Mouse (Mus musculus) Patski (cell line): ENCODE measurements at regions not wholly inside any gene's neighbourhood (a gene's known extent, or its start where the extent isn't known, plus 50 kb on each side); places are given as distances from the start of the nearest gene placed in this dataset.

ENCODE experiments used
- ATAC-seq: fragments of 100-300 bp; one replicate; pipeline ENCODE4 v1.8.0; 2021
- CTCF ChIA-PET: fragments of 350-600 bp; sonication (Branson Sonifier 250); formaldehyde crosslinking; loops from one replicate; lab custom pipeline; 2022; ENCODE audit warnings: inconsistent platforms; lab: Charles Lee
- POLR2A ChIA-PET: fragments of 350-600 bp; sonication (Branson Sonifier 250); formaldehyde crosslinking; loops from one replicate; lab custom pipeline; 2022; ENCODE audit warnings: antibody characterized with exemption, inconsistent platforms; lab: Charles Lee
- DNase-seq: peaks from one replicate; pipeline ENCODE4 v3.0.0-alpha.2; 2011; ENCODE audit warnings: low read depth, low spot score
- H3K27me3 ChIP-seq: fragments of 371-371 bp; one replicate; pipeline ENCODE4 v1.5.1; 2021
- CTCF ChIP-seq: fragments of 100-300 bp; IDR thresholded peaks from one replicate; pipeline ENCODE4 v1.5.1; 2021
- in situ Hi-C: fragments of 300-500 bp; cut with MboI; formaldehyde crosslinking; loops from 3 replicates; pipeline ENCODE4 v1.11.1; 2018; ENCODE audit warnings: low pct_unique_long_range_greater_than_20kb, mixed read lengths

DNA sequence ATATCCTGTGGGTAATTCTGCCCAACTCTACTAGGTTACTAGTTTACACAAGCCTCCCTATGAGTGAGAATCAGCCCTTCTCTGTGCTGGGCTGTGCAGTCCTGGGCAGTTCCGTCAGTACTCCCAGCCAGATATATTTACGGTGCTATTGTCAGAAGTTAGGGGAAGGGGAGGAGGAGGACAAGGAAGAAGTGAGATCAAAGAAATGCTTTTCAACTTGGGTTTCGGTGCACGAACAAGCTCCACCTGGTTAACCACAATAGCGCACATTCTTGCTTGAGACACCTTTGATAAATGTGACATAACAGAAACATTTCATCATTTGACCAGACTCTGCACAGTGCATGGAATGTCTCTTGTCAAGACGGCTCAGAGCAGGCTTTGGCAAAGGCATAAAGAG, 68.3 kb upstream of the Tenm4 start:
- TF ChIP-seq CTCF = no peak
- no peaks in the 10 kb centered on the region for H3K27me3 ChIP-seq
- in situ Hi-C loops = no loop called here
- ChIA-PET POLR2A (no interaction called here), CTCF (no interaction called here)
- ATAC-seq = no peak
- DNase-seq = no peak

DNA sequence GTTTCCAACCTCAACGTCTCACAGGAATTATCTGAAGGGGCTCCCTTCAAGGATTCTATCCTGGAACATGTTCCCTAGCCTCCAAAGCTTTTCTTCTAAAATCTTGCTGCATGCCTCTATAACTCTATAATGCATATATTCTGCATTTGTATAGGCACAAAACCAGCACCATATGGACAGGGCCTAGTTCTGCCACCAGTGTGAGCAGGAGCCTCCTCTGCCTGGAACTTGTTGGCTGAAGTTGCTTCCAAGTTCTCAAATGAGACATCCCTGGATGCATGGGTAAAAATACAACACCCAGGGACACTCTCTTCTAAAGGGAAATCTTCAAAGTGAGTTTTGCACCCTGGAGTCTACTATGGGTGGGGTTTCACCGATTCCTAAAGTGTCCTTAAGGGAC, 62.3 kb upstream of the Tenm4 start:
- in situ Hi-C loops = no loop called here
- TF ChIP-seq CTCF = no peak

DNA sequence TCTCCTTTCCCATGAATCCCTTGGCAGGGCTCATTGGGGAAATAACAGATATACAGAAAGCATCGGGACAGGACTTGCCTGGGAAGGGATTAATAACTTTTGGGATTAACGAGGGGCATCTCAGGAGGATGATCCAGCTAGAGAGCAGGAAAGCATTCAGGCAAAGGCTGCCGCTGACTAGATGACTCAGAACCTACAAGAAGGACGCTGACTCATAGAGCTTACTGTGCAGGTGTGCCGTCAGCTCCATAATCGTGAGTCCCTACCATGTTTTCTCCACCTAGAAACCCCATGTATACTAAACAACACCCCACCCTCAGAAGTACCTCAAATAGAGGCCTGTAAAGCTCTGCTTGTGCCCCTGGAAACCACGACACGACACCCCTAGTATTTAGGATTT, 50.9 kb upstream of the Tenm4 start:
- H3K27me3 ChIP-seq = no peaks in the 10 kb centered on the region
- no peak for TF ChIP-seq CTCF
- POLR2A ChIA-PET = interaction anchor here (1.6 kb wide), 1 partner anchor 90 kb away, joined by 4 read pairs; no protein-coding TSS in a partner anchor
- DNase-seq (no peak), ATAC-seq (no peak)
- CTCF ChIA-PET = interaction anchor here (1.3 kb wide), 1 partner anchor 29 kb away, joined by 3 read pairs; no protein-coding TSS in a partner anchor
- in situ Hi-C loops = no loop called here

More for the DNA sequence above, 62.3 kb upstream of the Tenm4 start:
- ChIA-PET CTCF (no interaction called here), POLR2A (no interaction called here)
- no peak for DNase-seq
- ATAC-seq = no peak
- H3K27me3 ChIP-seq = peaks cover 4% of the 10 kb centered on the region
